Comparison of ENCODE assay signal across 9 mouse cellular contexts in genomic region chr17:49189765-49190164, GRCm38 (mm10).
DNase-seq lines count a peak whose midpoint lies in the region; ATAC-seq and TF ChIP-seq lines count a peak whose summit lies in the region.
"Had no signal": no experiment of that assay in that cellular context is flagged by ENCODE, and none has a peak within 500 bp of the region (broad histone marks: within the 10 kb centered on the region; RNA-seq: fewer than 3 reads in every experiment).

No protein-coding gene starts in this region.

- H3K9me3 ChIP-seq in E14TG2a.4 (ENCODE audit: low read length) = peaks cover 11% of the 10 kb centered on the region
- H3K9me3 ChIP-seq: neural tube, embryonic 12.5 days had no signal

- no peaks in the 10 kb centered on the region for H3K4me1 ChIP-seq in E14TG2a.4 (replicated peaks; ENCODE audit: low read depth, low read length)

- peak; percentile 17 for DNase-seq in adrenal gland, adult 2 months
- no peak for DNase-seq in adrenal gland, adult 8-10 months
- DNase-seq in kidney, adult 18-20 months = peak; percentile 16
- no peak for DNase-seq in kidney, adult 11 months
- peak; percentile 60 for DNase-seq in heart, postnatal 4 days
- peak; percentile 40 for DNase-seq in right cerebral cortex, postnatal 14 days

- TF ChIP-seq CTCF in E14TG2a.4 (conservative IDR thresholded peaks at IDR 0.05; ENCODE audit: low read length) = peak; percentile 83

- H3K4me3 ChIP-seq in E14TG2a.4 (replicated peaks; ENCODE audit: low read length) = no peak overlapping the region
- H3K4me3 ChIP-seq: neural tube, embryonic 12.5 days had no signal

- no peak for ATAC-seq in monocyte, adult 5-6 weeks (replicated peaks; ENCODE audit: insufficient number of reproducible peaks, low FRiP score, low TSS enrichment, poor library complexity, severe bottlenecking)

- no peaks in the 10 kb centered on the region for H3K36me3 ChIP-seq in E14TG2a.4 (ENCODE audit: insufficient read depth, low read length)
- H3K36me3 ChIP-seq: neural tube, embryonic 12.5 days had no signal

- H3K27me3 ChIP-seq in E14TG2a.4 (ENCODE audit: insufficient read depth, low read length) = peaks cover 3% of the 10 kb centered on the region; the same call in 1 of the 2 replicates
- H3K27me3 ChIP-seq: neural tube, embryonic 12.5 days had no signal

Comparison
In these comparisons a context has a peak if more than half of its experiments do, and no peak if none do; other contexts are left out.
1. DNase-seq: peak in adrenal gland, adult 2 months (single experiment), kidney, adult 18-20 months (single experiment), heart, postnatal 4 days (single experiment) and right cerebral cortex, postnatal 14 days (single experiment); none in adrenal gland, adult 8-10 months (single experiment) and kidney, adult 11 months (single experiment).